Mouse (Mus musculus): ENCODE results near the gene Mdga1. TPM values are rescaled to one million over a fixed set of nuclear protein-coding genes. Genes with fewer than 3 reads are reported as not detected.

The Mdga1 gene
- polyA plus RNA-seq, 1 experiment, result 2.5 TPM

GRCm38 (mm10) chr17:30004203-30005102 lies 34.6 kb upstream of the Mdga1 start, which contains the start of gene Zfand3:
TSS of gene Zfand3 (plus strand) at chr17:30004733.
- H3K4me2 ChIP-seq (ENCODE audit: low read depth), result peak within 1 kb of the TSS; percentile 86
- peak; percentile 73 for TF ChIP-seq POLR2AphosphoS2 (IDR thresholded peaks at IDR 0.05; ENCODE audit: insufficient read length, low read depth)
- TF ChIP-seq POLR2A (IDR thresholded peaks at IDR 0.05; ENCODE audit: insufficient read length, low read depth), result peak; percentile 84
- no peak for TF ChIP-seq USF1 (IDR thresholded peaks at IDR 0.05; ENCODE audit: low read depth)
- no peak for TF ChIP-seq TCF3 (IDR thresholded peaks at IDR 0.05; ENCODE audit: insufficient read length, low read depth)
- no peak for TF ChIP-seq SRF (IDR thresholded peaks at IDR 0.05; ENCODE audit: control insufficient read depth, insufficient read length, low read depth)
- TF ChIP-seq CEBPB (IDR thresholded peaks at IDR 0.05; ENCODE audit: insufficient read depth, poor library complexity, severe bottlenecking), result no peak
- TF ChIP-seq MYOG (IDR thresholded peaks at IDR 0.05; ENCODE audit: control insufficient read depth in 1 of 3, insufficient read depth in 1 of 3, insufficient read length in 2 of 3, low read depth in 2 of 3), result peak in 2 of 3 experiments; percentile 12 to 44
- TF ChIP-seq TCF12 (IDR thresholded peaks at IDR 0.05; ENCODE audit: insufficient read depth, poor library complexity, severe bottlenecking), result no peak
- TF ChIP-seq REST (IDR thresholded peaks at IDR 0.05; ENCODE audit: insufficient read depth, insufficient read length), result no peak
- no peak for TF ChIP-seq MAX (IDR thresholded peaks at IDR 0.05; ENCODE audit: low read depth)
- H3K79me2 ChIP-seq (ENCODE audit: control insufficient read depth, insufficient read depth), result peaks cover 42% of the 10 kb centered on the region
- peak within 1 kb of the TSS; percentile 63 for H3K4me3 ChIP-seq
- H3ac ChIP-seq (ENCODE audit: control insufficient read depth, insufficient read length), result peak within 1 kb of the TSS; percentile 71
- no peaks in the 10 kb centered on the region for H3K36me3 ChIP-seq (ENCODE audit: control insufficient read depth, insufficient read depth)
- H3K27me3 ChIP-seq (ENCODE audit: control insufficient read depth, insufficient read depth, insufficient read length), result no peaks in the 10 kb centered on the region

- Histone ChIP-seq H3ac (ENCODE audit: control insufficient read depth, insufficient read length) (no peak overlapping the region), H3K4me2 (ENCODE audit: low read depth) (no peak overlapping the region), H3K36me3 (ENCODE audit: control insufficient read depth, insufficient read depth) (no peaks in the 10 kb centered on the region), H3K79me2 (ENCODE audit: control insufficient read depth, insufficient read depth) (no peaks in the 10 kb centered on the region), H3K27me3 (ENCODE audit: control insufficient read depth, insufficient read depth, insufficient read length) (no peaks in the 10 kb centered on the region), H3K4me3 (no peak overlapping the region)
- TF ChIP-seq POLR2A (IDR thresholded peaks at IDR 0.05; ENCODE audit: insufficient read length, low read depth) (no peak), TCF3 (IDR thresholded peaks at IDR 0.05; ENCODE audit: insufficient read length, low read depth) (no peak), MAX (IDR thresholded peaks at IDR 0.05; ENCODE audit: low read depth) (no peak), TCF12 (IDR thresholded peaks at IDR 0.05; ENCODE audit: insufficient read depth, poor library complexity, severe bottlenecking) (no peak), MYOG (IDR thresholded peaks at IDR 0.05; ENCODE audit: control insufficient read depth in 1 of 3, insufficient read depth in 1 of 3, insufficient read length in 2 of 3, low read depth in 2 of 3) (no peak), CEBPB (IDR thresholded peaks at IDR 0.05; ENCODE audit: insufficient read depth, poor library complexity, severe bottlenecking) (no peak)
Observed at GRCm38 (mm10) chr17:29998566-29999295, 28.8 kb upstream of the Mdga1 start.

GRCm38 (mm10) chr17:29997726-29998125 lies 27.8 kb upstream of the Mdga1 start:
- no peaks in the 10 kb centered on the region for H3K36me3 ChIP-seq (ENCODE audit: control insufficient read depth, insufficient read depth)
- no peak overlapping the region for H3K4me3 ChIP-seq
- no peaks in the 10 kb centered on the region for H3K79me2 ChIP-seq (ENCODE audit: control insufficient read depth, insufficient read depth)
- no peak overlapping the region for H3ac ChIP-seq (ENCODE audit: control insufficient read depth, insufficient read length)
- H3K27me3 ChIP-seq (ENCODE audit: control insufficient read depth, insufficient read depth, insufficient read length), result no peaks in the 10 kb centered on the region
- H3K4me2 ChIP-seq (ENCODE audit: low read depth), result no peak overlapping the region
- TF ChIP-seq SRF (IDR thresholded peaks at IDR 0.05; ENCODE audit: control insufficient read depth, insufficient read length, low read depth), result no peak
- TF ChIP-seq TCF3 (IDR thresholded peaks at IDR 0.05; ENCODE audit: insufficient read length, low read depth), result no peak
- no peak for TF ChIP-seq REST (IDR thresholded peaks at IDR 0.05; ENCODE audit: insufficient read depth, insufficient read length)
- no peak for TF ChIP-seq POLR2A (IDR thresholded peaks at IDR 0.05; ENCODE audit: insufficient read length, low read depth)
- TF ChIP-seq MYOG (IDR thresholded peaks at IDR 0.05; ENCODE audit: control insufficient read depth in 1 of 3, insufficient read depth in 1 of 3, insufficient read length in 2 of 3, low read depth in 2 of 3), result no peak
- TF ChIP-seq MYOD1 (IDR thresholded peaks at IDR 0.05; ENCODE audit: control insufficient read depth in 1 of 3, insufficient read length in 2 of 3, low read depth in 2 of 3), result no peak
- TF ChIP-seq MAX (IDR thresholded peaks at IDR 0.05; ENCODE audit: low read depth), result no peak
- no peak for TF ChIP-seq POLR2AphosphoS2 (IDR thresholded peaks at IDR 0.05; ENCODE audit: insufficient read length, low read depth)
- no peak for TF ChIP-seq CEBPB (IDR thresholded peaks at IDR 0.05; ENCODE audit: insufficient read depth, poor library complexity, severe bottlenecking)
- TF ChIP-seq TCF12 (IDR thresholded peaks at IDR 0.05; ENCODE audit: insufficient read depth, poor library complexity, severe bottlenecking), result no peak
- TF ChIP-seq E2F4 (IDR thresholded peaks at IDR 0.05; ENCODE audit: insufficient read depth), result no peak
- TF ChIP-seq USF1 (IDR thresholded peaks at IDR 0.05; ENCODE audit: low read depth), result no peak

GRCm38 (mm10) chr17:29995986-29996385 lies 26.1 kb upstream of the Mdga1 start:
- H3ac ChIP-seq (ENCODE audit: control insufficient read depth, insufficient read length), result no peak overlapping the region
- H3K27me3 ChIP-seq (ENCODE audit: control insufficient read depth, insufficient read depth, insufficient read length), result no peaks in the 10 kb centered on the region
- no peak overlapping the region for H3K4me2 ChIP-seq (ENCODE audit: low read depth)
- no peaks in the 10 kb centered on the region for H3K79me2 ChIP-seq (ENCODE audit: control insufficient read depth, insufficient read depth)
- no peak for TF ChIP-seq TCF3 (IDR thresholded peaks at IDR 0.05; ENCODE audit: insufficient read length, low read depth)
- TF ChIP-seq USF1 (IDR thresholded peaks at IDR 0.05; ENCODE audit: low read depth), result no peak
- TF ChIP-seq E2F4 (IDR thresholded peaks at IDR 0.05; ENCODE audit: insufficient read depth), result no peak
- no peak for TF ChIP-seq CEBPB (IDR thresholded peaks at IDR 0.05; ENCODE audit: insufficient read depth, poor library complexity, severe bottlenecking)
- TF ChIP-seq POLR2AphosphoS2 (IDR thresholded peaks at IDR 0.05; ENCODE audit: insufficient read length, low read depth), result no peak
- no peak for TF ChIP-seq SRF (IDR thresholded peaks at IDR 0.05; ENCODE audit: control insufficient read depth, insufficient read length, low read depth)
- no peak for TF ChIP-seq REST (IDR thresholded peaks at IDR 0.05; ENCODE audit: insufficient read depth, insufficient read length)
- H3K36me3 ChIP-seq (ENCODE audit: control insufficient read depth, insufficient read depth), result no peaks in the 10 kb centered on the region
- H3K4me3 ChIP-seq, result no peak overlapping the region
